10 mouse cellular contexts compared by ENCODE assay signal in the genomic region with DNA sequence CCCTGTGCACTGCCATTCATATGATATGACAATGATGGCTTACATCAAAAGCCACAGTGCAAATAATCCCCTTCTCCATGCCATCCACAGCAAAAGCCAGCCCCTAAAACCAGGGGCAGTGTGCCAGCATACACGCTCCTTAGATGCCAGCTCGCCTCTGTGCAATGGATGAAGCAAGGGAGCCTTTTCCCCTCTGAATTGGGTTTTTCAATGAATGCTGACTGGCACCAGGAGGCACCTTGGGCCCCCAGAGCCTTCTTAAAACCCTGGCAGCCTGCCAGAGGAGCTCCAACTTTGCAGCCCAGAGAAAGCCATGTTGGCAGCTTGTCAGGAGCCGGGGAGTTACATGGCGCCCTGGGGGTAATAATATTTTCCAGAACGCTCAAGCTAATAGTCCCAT.
DNase-seq lines count a peak whose midpoint lies in the region; ATAC-seq and TF ChIP-seq lines count a peak whose summit lies in the region.
"Had no signal": no experiment of that assay in that cellular context is flagged by ENCODE, and none has a peak within 500 bp of the region (broad histone marks: within the 10 kb centered on the region; RNA-seq: fewer than 3 reads in every experiment).

No protein-coding gene starts in this region.

- H3K27me3 ChIP-seq in hindbrain, postnatal 0 days (ENCODE audit: insufficient read depth, low read length), result no peaks in the 10 kb centered on the region
- H3K27me3 ChIP-seq in neural tube, embryonic 15.5 days (replicated peaks), result no peaks in the 10 kb centered on the region
- H3K27me3 ChIP-seq: lung, embryonic 15.5 days had no signal

- peak; percentile 62 for ATAC-seq in hindbrain, postnatal 0 days
- peak; percentile 16; the same call in 1 of the 2 replicates for ATAC-seq in neural tube, embryonic 15.5 days (ENCODE audit: low FRiP score)

- peak overlapping the region; percentile 2; the same call in 1 of the 2 replicates for H3K4me2 ChIP-seq in hindbrain, postnatal 0 days (ENCODE audit: low read depth, low read length)
- peak overlapping the region; percentile 7; the same call in 1 of the 2 replicates for H3K4me2 ChIP-seq in neural tube, embryonic 15.5 days
- H3K4me2 ChIP-seq: lung, embryonic 15.5 days had no signal

- H3K36me3 ChIP-seq in hindbrain, postnatal 0 days (ENCODE audit: insufficient read depth, low read length), result no peaks in the 10 kb centered on the region
- no peaks in the 10 kb centered on the region for H3K36me3 ChIP-seq in neural tube, embryonic 15.5 days
- H3K36me3 ChIP-seq: lung, embryonic 15.5 days had no signal

- no peak for TF ChIP-seq CTCF in hindbrain, postnatal 0 days (IDR thresholded peaks at IDR 0.05; ENCODE audit: low read depth)

- DNase-seq in heart, adult 11 months, result peak; percentile 92
- no peak for DNase-seq in heart, postnatal 25 days (ENCODE audit: low spot score)
- DNase-seq in right cerebral cortex, postnatal 10 days (ENCODE audit: low spot score in 2 of 2), result peak; percentile 74 to 76
- no peak for DNase-seq in right cerebral cortex, postnatal 36 days (ENCODE audit: low spot score in 2 of 2)
- peak; percentile 85 for DNase-seq in hindbrain, postnatal 0 days (ENCODE audit: low spot score)
- no peak for DNase-seq in frontal cortex, postnatal 14 days (ENCODE audit: low spot score in 2 of 2)
- no peak for DNase-seq in lung, postnatal 10 days

- 22% methylated on average over 5 of the region's 5 CpGs for WGBS in hindbrain, postnatal 0 days
- WGBS in neural tube, embryonic 15.5 days, result 23% methylated on average over 5 of the region's 5 CpGs

- 0 out of 2 replicates have a peak overlapping the region, but pooled peaks have one; percentile 12 for H3K27ac ChIP-seq in hindbrain, postnatal 0 days
- 0 out of 2 replicates have a peak overlapping the region, but pooled peaks have one; percentile 15 for H3K27ac ChIP-seq in neural tube, embryonic 15.5 days (replicated peaks)
- H3K27ac ChIP-seq: kidney, postnatal 0 days; lung, embryonic 15.5 days had no signal

- peaks cover 30% of the 10 kb centered on the region for H3K4me1 ChIP-seq in hindbrain, postnatal 0 days (ENCODE audit: insufficient read depth, low read length)
- H3K4me1 ChIP-seq in neural tube, embryonic 15.5 days, result peaks cover 63% of the 10 kb centered on the region

- H3K9ac ChIP-seq in hindbrain, postnatal 0 days (replicated peaks; ENCODE audit: low read length), result no peak overlapping the region
- no peak overlapping the region for H3K9ac ChIP-seq in neural tube, embryonic 15.5 days (replicated peaks)
- H3K9ac ChIP-seq: lung, embryonic 15.5 days had no signal

- no peak overlapping the region for H3K4me3 ChIP-seq in hindbrain, postnatal 0 days (ENCODE audit: low read length)
- H3K4me3 ChIP-seq in neural tube, embryonic 15.5 days (replicated peaks), result no peak overlapping the region
- H3K4me3 ChIP-seq: lung, embryonic 15.5 days had no signal

- H3K9me3 ChIP-seq in hindbrain, postnatal 0 days (ENCODE audit: low read length), result no peaks in the 10 kb centered on the region
- H3K9me3 ChIP-seq in neural tube, embryonic 15.5 days (replicated peaks), result no peaks in the 10 kb centered on the region
- H3K9me3 ChIP-seq: lung, embryonic 15.5 days had no signal

- intact Hi-C loops in heart, postnatal 25 days (cut with DNase I), result loop anchor here (5.0 kb wide), 1 partner anchor 52 kb away; no protein-coding TSS in a partner anchor

Comparison
In these comparisons a context has a peak if more than half of its experiments do, and no peak if none do; other contexts are left out.
1. DNase-seq: peak in heart, adult 11 months (single experiment), right cerebral cortex, postnatal 10 days (2 of 2) and hindbrain, postnatal 0 days (single experiment); none in heart, postnatal 25 days (single experiment), right cerebral cortex, postnatal 36 days (0 of 2), frontal cortex, postnatal 14 days (0 of 2) and lung, postnatal 10 days (single experiment).